Comparison of ENCODE assay signal across 22 mouse cellular contexts in genomic region chr1:33136991-33137390, GRCm38 (mm10).
DNase-seq lines count a peak whose midpoint lies in the region; ATAC-seq and TF ChIP-seq lines count a peak whose summit lies in the region.
"Had no signal": no experiment of that assay in that cellular context is flagged by ENCODE, and none has a peak within 500 bp of the region (broad histone marks: within the 10 kb centered on the region; RNA-seq: fewer than 3 reads in every experiment).

No protein-coding gene starts in this region.

- H3K4me2 ChIP-seq in midbrain, embryonic 13.5 days (replicated peaks) = no peak overlapping the region
- H3K4me2 ChIP-seq: forebrain, embryonic 15.5 days; hindbrain, embryonic 12.5 days had no signal

- H3K4me1 ChIP-seq in midbrain, embryonic 13.5 days (replicated peaks) = no peaks in the 10 kb centered on the region
- no peaks in the 10 kb centered on the region for H3K4me1 ChIP-seq in midbrain, embryonic 10.5 days
- H3K4me1 ChIP-seq in kidney, adult 2 months (ENCODE audit: control insufficient read depth, insufficient read depth, low read length) = no peaks in the 10 kb centered on the region
- H3K4me1 ChIP-seq: embryonic facial prominence, embryonic 10.5 days; forebrain, embryonic 15.5 days; heart, embryonic 10.5 days; hindbrain, embryonic 12.5 days had no signal

- H3K4me3 ChIP-seq in midbrain, embryonic 13.5 days (replicated peaks) = no peak overlapping the region
- H3K4me3 ChIP-seq in midbrain, embryonic 10.5 days = no peak overlapping the region
- H3K4me3 ChIP-seq in kidney, adult 2 months (ENCODE audit: insufficient read depth, low read depth, low read length) = no peak overlapping the region
- H3K4me3 ChIP-seq: embryonic facial prominence, embryonic 10.5 days; forebrain, embryonic 15.5 days; heart, embryonic 10.5 days; hindbrain, embryonic 12.5 days had no signal

- peak; percentile 24; the same call in 1 of the 2 replicates for ATAC-seq in midbrain, embryonic 13.5 days
- ATAC-seq: activated CD4-positive, CD25-positive, alpha-beta regulatory T cell, adult 4 months; forebrain, embryonic 15.5 days; hindbrain, embryonic 16.5 days; inflammation-experienced regulatory T-cells, adult 6 months; intestine, postnatal 0 days had no signal

- no peak for TF ChIP-seq POLR2A in brain, embryonic 14.5 days (IDR thresholded peaks at IDR 0.05; ENCODE audit: borderline replicate concordance, extremely low read depth, insufficient read depth, insufficient read length, poor library complexity, severe bottlenecking)
- no peak for TF ChIP-seq POLR2A in kidney, adult 2 months (IDR thresholded peaks at IDR 0.05; ENCODE audit: low read depth, low read length)

- H3K27me3 ChIP-seq in midbrain, embryonic 13.5 days = no peaks in the 10 kb centered on the region
- H3K27me3 ChIP-seq in midbrain, embryonic 10.5 days (ENCODE audit: low read depth, poor library complexity, severe bottlenecking) = no peaks in the 10 kb centered on the region
- H3K27me3 ChIP-seq in kidney, adult 2 months (replicated peaks; ENCODE audit: control insufficient read depth, insufficient read depth, low read length) = no peaks in the 10 kb centered on the region
- H3K27me3 ChIP-seq: forebrain, embryonic 15.5 days; hindbrain, embryonic 12.5 days had no signal

- TF ChIP-seq CTCF in brain, embryonic 14.5 days (IDR thresholded peaks at IDR 0.05; ENCODE audit: borderline replicate concordance, extremely low read depth, insufficient read depth, insufficient read length) = no peak
- TF ChIP-seq CTCF in kidney, adult 2 months (conservative IDR thresholded peaks at IDR 0.05; ENCODE audit: insufficient read depth, insufficient read length, low read depth, low read length) = no peak

- DNase-seq in adrenal gland, adult 2 months = peak; percentile 33
- no peak for DNase-seq in adrenal gland, adult 18-20 months (ENCODE audit: low spot score in 2 of 2)
- no peak for DNase-seq in midbrain, embryonic 10.5 days (ENCODE audit: low spot score)
- DNase-seq in adrenal gland, postnatal 10 days = peak; percentile 15
- peak; percentile 58 for DNase-seq in brain, embryonic 14.5 days (ENCODE audit: low read depth)
- no peak for DNase-seq in kidney, adult 2 months
- no peak for DNase-seq in cerebellum, postnatal 25 days
- DNase-seq: cerebellum, adult 11-12 months; cerebellum, adult 9-10 months; cerebellum, postnatal 36 days; heart, adult 18-20 months; heart, postnatal 10 days; heart, postnatal 4 days had no signal

- no peaks in the 10 kb centered on the region for H3K36me3 ChIP-seq in midbrain, embryonic 13.5 days
- H3K36me3 ChIP-seq in midbrain, embryonic 10.5 days = no peaks in the 10 kb centered on the region
- no peaks in the 10 kb centered on the region for H3K36me3 ChIP-seq in kidney, adult 2 months (ENCODE audit: control insufficient read depth, insufficient read depth, low read length)
- H3K36me3 ChIP-seq: embryonic facial prominence, embryonic 10.5 days; forebrain, embryonic 15.5 days; heart, embryonic 10.5 days; hindbrain, embryonic 12.5 days had no signal

- H3K9me3 ChIP-seq in midbrain, embryonic 13.5 days = no peaks in the 10 kb centered on the region
- H3K9me3 ChIP-seq in midbrain, embryonic 10.5 days (replicated peaks) = no peaks in the 10 kb centered on the region
- H3K9me3 ChIP-seq: embryonic facial prominence, embryonic 10.5 days; forebrain, embryonic 15.5 days; heart, embryonic 10.5 days; hindbrain, embryonic 12.5 days had no signal

- WGBS in midbrain, embryonic 13.5 days = 60% methylated on average over 7 of the region's 7 CpGs
- 71% methylated on average over 7 of the region's 7 CpGs for WGBS in midbrain, embryonic 10.5 days
- 37% methylated on average over 7 of the region's 7 CpGs for WGBS in kidney, adult 2 months

- no peak overlapping the region for H3K9ac ChIP-seq in midbrain, embryonic 13.5 days (replicated peaks)
- H3K9ac ChIP-seq: forebrain, embryonic 15.5 days; hindbrain, embryonic 12.5 days had no signal

- H3K27ac ChIP-seq in midbrain, embryonic 13.5 days = no peak overlapping the region
- H3K27ac ChIP-seq in midbrain, embryonic 10.5 days (replicated peaks) = no peak overlapping the region
- no peak overlapping the region for H3K27ac ChIP-seq in kidney, adult 2 months (ENCODE audit: insufficient read depth, low read depth, low read length)
- H3K27ac ChIP-seq: embryonic facial prominence, embryonic 10.5 days; forebrain, embryonic 15.5 days; heart, embryonic 10.5 days; hindbrain, embryonic 12.5 days had no signal

Comparison
In these comparisons a context has a peak if more than half of its experiments do, and no peak if none do; other contexts are left out.
1. DNase-seq: peak in adrenal gland, adult 2 months (single experiment), adrenal gland, postnatal 10 days (single experiment) and brain, embryonic 14.5 days (single experiment); none in adrenal gland, adult 18-20 months (0 of 2), midbrain, embryonic 10.5 days (single experiment), kidney, adult 2 months (single experiment) and cerebellum, postnatal 25 days (0 of 2).